Mouse (Mus musculus): Measurements from ENCODE around the gene 2610507B11Rik.
"Not testable (repeated sequence)": the region's sequence is repeated elsewhere in the genome, so short reads cannot be mapped to it uniquely, and the experiment has no call there.

The 2610507B11Rik gene

DNA sequence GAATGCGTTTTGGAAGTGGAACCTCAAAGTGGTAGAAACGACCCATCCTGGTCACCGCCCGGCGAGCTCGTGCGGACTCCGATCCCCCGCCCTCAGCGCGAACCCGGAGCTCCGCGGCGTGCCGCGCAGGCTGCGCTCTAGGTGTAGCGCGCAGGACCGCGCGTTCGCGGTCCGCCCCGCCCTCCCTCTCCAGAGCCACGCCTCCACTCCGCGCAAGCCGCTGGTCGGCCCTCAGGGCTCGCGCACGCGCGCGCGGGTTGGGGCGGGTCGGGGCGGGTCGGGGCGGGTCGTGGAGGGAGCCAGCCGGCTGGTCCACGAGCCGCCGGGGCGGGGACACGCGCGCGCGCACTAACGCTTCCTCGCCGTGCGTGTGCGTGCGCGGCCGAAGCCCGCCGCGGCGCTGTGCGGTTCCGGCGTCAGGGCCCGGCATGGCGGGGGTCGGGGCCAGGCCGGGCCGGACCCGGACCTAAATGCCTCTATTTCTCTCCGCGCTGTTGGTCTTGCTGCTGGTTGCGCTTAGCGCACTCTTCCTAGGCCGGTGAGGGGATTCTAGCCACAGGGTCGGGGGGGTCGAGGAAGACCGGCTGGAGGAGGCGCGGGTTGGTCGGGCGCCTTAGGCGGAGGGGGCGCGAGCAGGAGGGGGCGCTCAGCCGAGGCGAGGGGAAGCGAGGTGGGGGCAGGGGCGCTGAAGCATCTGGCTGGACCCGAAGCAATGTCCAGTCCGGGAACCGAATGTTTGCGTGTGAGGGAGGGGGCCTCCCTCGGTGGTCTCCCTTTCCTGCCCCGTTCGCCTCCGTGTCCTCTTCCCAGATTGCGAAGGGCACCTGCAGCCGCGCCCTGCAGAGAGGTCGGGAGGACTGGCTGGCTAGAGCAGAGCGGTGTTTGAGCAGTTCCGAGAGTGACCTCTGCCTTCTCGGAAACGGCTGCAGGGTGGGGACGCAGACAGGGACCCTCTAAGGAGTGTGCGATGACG, at the start of gene 2610507B11Rik:
Gene 2610507B11Rik (plus strand): TSS at position 373 of the 973 bp plus-strand sequence.
- ATAC-seq (ENCODE audit: insufficient number of reproducible peaks, low FRiP score, low TSS enrichment): peak; percentile 93

GRCm38 (mm10) chr11:78213086-78213817, 48.3 kb upstream of the 2610507B11Rik start:
- no peak for ATAC-seq (ENCODE audit: insufficient number of reproducible peaks, low FRiP score, low TSS enrichment)

GRCm38 (mm10) chr11:78215709-78216317, 45.7 kb upstream of the 2610507B11Rik start:
- ATAC-seq (ENCODE audit: insufficient number of reproducible peaks, low FRiP score, low TSS enrichment): no peak

DNA sequence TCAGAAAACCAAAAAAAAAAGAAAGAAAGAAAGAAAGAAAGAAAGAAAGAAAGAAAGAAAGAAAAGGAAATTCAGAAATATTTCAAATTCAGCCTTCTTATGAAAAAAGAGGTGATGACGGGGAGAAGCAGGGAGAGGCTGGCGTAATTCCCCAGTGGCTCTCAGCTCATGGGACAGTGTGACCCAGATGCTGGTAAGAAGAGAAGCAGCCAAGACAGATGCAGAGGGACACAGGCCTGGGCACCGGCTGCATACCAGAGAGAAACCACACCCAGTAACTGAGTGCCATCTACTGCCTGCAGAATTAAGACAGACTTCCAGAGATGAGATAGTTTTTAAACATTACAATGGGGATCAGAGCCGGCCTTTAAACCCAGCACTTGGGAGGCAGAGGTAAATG, 38.0 kb upstream of the 2610507B11Rik start:
- no peak for ATAC-seq (ENCODE audit: insufficient number of reproducible peaks, low FRiP score, low TSS enrichment)

DNA sequence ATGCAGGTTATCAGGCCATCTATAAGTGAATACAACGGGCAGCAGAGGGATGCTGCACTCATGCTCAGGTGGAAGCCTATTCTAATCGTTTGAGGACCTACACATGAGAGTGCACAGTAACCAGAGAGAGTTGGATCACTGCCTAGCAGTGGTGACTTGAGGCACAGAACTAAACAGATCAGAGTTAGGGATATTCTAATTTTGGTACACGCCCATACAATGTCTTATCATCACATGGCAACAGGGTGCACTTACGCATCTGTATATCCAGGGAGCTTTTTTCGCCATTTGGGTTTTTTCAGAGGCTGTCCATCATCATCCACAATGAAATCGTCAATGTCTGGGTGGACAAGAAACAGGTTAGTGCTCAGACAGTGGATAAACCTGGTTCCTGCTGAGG, 30.0 kb upstream of the 2610507B11Rik start:
- no peak for ATAC-seq (ENCODE audit: insufficient number of reproducible peaks, low FRiP score, low TSS enrichment)

DNA sequence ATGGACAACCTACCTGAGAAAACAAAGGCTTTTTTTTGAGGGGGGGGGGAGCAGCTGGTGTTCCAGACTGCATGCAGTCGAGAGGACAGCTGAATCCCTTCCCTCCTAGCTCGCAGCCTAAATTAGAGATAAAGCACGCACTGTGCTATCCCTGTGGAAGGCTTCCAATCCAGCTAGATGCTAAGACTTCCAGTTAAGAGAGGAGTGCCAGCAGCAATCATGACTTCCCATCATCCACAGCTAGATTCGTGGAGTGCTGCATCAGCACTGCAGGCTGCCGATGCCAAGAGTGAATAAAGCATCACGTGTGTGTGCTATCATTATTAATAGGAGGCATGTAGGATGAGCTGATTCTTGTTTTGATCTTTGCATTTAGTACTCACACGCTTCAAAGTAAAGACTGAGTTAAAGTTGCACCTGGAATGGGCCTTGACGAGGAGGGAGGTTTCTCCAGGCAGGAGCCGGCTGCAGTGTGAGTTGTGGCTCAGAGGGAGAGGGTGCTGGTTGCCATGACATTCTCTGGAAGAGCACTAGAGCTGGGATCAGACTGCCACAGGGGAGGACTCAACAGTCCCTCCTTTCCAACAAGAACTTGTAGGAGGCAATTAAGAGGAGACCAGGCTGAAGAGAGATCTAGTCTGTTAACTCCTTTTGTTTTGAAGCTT, 21.2 kb upstream of the 2610507B11Rik start:
- ATAC-seq (ENCODE audit: insufficient number of reproducible peaks, low FRiP score, low TSS enrichment): no peak

DNA sequence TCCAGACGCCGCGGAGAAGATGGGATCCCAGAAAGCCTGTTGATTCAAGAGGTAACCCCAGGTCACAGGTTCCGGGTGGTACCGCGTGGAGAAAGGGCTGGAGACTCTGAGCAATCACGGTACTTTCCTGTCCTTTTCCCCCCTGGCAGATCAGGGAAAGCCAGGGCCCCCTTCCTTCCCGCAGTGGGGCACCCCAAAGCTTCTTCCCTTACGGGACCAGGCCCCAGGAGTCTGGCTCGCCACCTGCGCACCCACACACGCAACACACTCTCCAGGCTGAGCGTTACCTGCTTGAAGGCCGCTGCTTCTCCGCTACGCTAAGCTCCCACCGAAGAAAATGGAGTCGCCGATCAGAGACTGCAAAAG, 16.3 kb upstream of the 2610507B11Rik start:
- ATAC-seq (ENCODE audit: insufficient number of reproducible peaks, low FRiP score, low TSS enrichment): peak; percentile 36; the same call in 1 of the 2 replicates

DNA sequence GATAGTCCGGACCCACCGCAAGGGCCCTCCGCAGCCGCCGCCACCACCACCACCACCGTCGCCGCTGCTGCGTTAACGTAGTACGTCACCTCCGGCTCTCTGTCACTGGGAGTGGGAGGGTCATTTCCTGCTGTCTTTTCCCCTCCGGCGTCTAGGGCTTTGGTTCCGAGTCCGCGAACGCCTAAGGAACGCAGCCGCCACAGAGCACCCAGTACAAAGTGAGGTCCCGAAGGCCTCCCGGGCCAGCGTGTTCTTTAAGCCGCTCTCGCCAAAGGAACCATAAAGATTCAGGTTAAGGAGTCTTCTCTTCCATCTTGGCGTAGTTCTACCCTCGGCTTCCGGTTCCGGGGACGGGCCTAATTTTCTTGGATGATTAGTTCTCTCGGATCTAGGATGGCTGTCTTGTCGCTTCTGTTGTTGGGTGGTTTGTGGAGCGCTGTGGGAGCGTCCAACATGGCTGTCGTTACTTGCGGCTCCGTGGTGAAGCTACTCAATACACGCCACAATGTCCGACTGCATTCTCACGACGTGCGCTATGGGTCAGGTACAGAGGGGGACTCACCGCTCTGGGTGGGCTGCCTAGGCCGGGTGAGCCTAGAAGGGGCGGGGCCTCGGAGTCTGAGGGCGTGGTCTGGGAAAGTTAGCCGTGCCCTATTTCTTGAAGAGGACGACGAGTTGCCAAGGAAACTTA, 15.8 kb upstream of the 2610507B11Rik start, which contains the start of the genes Sdf2 and Supt6:
Gene Sdf2 (plus strand): TSS at position 120 of the 691 bp plus-strand sequence.
Gene Supt6 (minus strand): TSS at position 361 of the 691 bp plus-strand sequence.
- peak; percentile 95 for ATAC-seq (ENCODE audit: insufficient number of reproducible peaks, low FRiP score, low TSS enrichment)

GRCm38 (mm10) chr11:78246318-78247011, 15.1 kb upstream of the 2610507B11Rik start:
- no peak for ATAC-seq (ENCODE audit: insufficient number of reproducible peaks, low FRiP score, low TSS enrichment)

DNA sequence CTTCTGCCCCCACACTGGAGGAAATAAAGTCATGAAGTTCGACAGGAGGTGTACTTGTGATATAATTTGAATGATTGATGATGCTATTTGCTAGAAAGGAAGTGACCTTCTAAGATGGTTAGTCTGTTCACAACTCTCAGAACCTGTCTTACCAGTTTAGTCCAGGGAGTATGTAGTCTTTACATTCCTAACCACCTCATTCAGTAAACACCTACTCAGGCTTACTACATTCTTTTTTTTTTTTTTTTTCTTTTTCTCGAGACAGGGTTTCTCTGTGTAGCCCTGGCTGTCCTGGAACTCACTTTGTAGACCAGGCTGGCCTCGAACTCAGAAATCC, 14.6 kb upstream of the 2610507B11Rik start:
- no peak for ATAC-seq (ENCODE audit: insufficient number of reproducible peaks, low FRiP score, low TSS enrichment)

GRCm38 (mm10) chr11:78247727-78248140, 13.8 kb upstream of the 2610507B11Rik start:
- no peak for ATAC-seq (ENCODE audit: insufficient number of reproducible peaks, low FRiP score, low TSS enrichment)

DNA sequence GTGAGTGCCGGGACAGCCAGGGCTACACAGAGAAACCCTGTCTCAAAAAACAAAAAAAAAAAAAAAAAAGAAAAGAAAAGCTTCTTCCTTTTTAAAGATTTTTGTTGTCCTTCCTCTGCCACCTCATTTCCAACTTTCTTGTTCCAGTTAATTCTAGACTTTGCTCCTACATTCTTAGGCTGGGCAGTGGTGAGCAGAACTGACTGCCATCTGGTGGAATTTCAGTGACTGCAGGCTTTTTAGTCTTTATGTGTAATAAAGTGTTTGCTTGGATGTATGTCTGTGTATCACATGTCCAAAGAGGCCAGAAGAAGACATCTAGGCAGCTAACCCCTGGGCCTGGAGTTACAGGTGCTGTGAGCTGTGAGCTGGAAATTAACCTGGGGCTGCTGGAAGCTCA, 4.9 kb upstream of the 2610507B11Rik start:
- no peak for ATAC-seq (ENCODE audit: insufficient number of reproducible peaks, low FRiP score, low TSS enrichment)

GRCm38 (mm10) chr11:78260489-78261258, 878 bp upstream of the 2610507B11Rik start:
- ATAC-seq (ENCODE audit: insufficient number of reproducible peaks, low FRiP score, low TSS enrichment): no peak

DNA sequence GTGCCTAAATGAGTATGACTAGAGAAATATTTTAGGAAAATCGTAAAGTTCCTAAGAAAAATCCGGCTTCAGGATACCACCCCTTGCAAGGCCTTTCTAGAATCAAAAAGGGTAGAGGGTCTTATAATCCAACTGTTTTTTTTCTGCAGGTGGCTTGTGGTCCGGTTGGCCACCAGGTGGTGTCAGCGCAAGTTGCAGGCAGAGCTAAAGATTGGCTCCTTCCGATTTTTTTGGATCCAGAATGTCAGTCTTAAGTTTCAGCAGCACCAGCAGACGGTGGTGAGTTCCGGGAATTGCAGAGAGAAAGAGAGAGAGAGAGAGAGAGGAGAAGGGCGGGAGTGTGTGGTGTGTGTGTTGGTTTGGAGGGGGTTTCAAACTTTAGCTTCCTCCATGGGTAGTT, 998 bp downstream of the 2610507B11Rik start:
- ATAC-seq (ENCODE audit: insufficient number of reproducible peaks, low FRiP score, low TSS enrichment): no peak

GRCm38 (mm10) chr11:78265571-78265970, 4.0 kb downstream of the 2610507B11Rik start:
- no peak for ATAC-seq (ENCODE audit: insufficient number of reproducible peaks, low FRiP score, low TSS enrichment)

GRCm38 (mm10) chr11:78271986-78272385, 10.4 kb downstream of the 2610507B11Rik start:
- no peak for ATAC-seq (ENCODE audit: insufficient number of reproducible peaks, low FRiP score, low TSS enrichment)

DNA sequence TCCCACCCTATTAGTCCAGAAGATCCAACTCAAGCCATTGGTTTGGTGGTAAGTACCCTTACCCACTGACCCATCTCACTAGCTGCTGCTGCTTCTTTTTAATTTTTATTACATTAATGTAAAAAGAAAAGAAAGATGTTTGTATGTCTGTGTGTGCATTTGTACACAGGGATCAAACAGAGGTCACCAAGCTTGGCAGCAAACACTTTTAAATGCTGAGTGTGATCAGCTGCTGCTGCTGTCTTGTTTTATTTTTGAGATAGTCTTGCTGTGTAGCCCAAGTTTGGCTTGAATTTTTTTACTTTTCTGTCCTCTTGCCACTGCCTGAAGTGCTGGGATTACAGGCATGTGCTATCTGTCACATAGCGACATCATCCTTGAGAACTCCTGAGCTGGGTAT, 14.0 kb downstream of the 2610507B11Rik start:
- no peak for ATAC-seq (ENCODE audit: insufficient number of reproducible peaks, low FRiP score, low TSS enrichment)

GRCm38 (mm10) chr11:78276169-78276568, 14.6 kb downstream of the 2610507B11Rik start:
- ATAC-seq (ENCODE audit: insufficient number of reproducible peaks, low FRiP score, low TSS enrichment): not testable (repeated sequence)
